Mouse (Mus musculus) limb, embryonic 14.5 days (tissue): ENCODE data around the gene Tnfrsf1a. TPM values are rescaled to one million over a fixed set of nuclear protein-coding genes. Genes with fewer than 3 reads are reported as not detected.

Experiments used
- ATAC-seq: fragments of 200-750 bp; cut with Nextera tagmentation; 2 replicates; pipeline ENCODE4 v1.8.0; 2017; ENCODE audit warnings: low read depth, moderate number of reproducible peaks, moderate TSS enrichment; ENCODE audit not compliant: low FRiP score
- DNase-seq: peaks from one replicate; pipeline ENCODE4 v3.0.0-alpha.2; 2015; ENCODE audit warnings: low spot score
- H3K27ac ChIP-seq: fragments of 300-500 bp; sonication (generic); replicated peaks from 2 replicates; pipeline ENCODE4 v1.5.1; 2014; ENCODE audit warnings: low read depth, mild to moderate bottlenecking, low read length, moderate library complexity, mixed read lengths
- H3K27me3 ChIP-seq: fragments of 300-500 bp; sonication (generic); 2 replicates; pipeline ENCODE4 v1.6.1; 2014; ENCODE audit warnings: low read length, mixed read lengths; ENCODE audit not compliant: control insufficient read depth, insufficient read depth
- H3K36me3 ChIP-seq: fragments of 300-500 bp; sonication (generic); 2 replicates; pipeline ENCODE4 v1.6.1; 2014; ENCODE audit warnings: mild to moderate bottlenecking, low read length, moderate library complexity, mixed read lengths; ENCODE audit not compliant: control insufficient read depth, insufficient read depth
- H3K4me1 ChIP-seq: fragments of 300-500 bp; sonication (generic); 2 replicates; pipeline ENCODE4 v1.6.1; 2014; ENCODE audit warnings: antibody characterized with exemption, low read length, mixed read lengths; ENCODE audit not compliant: control insufficient read depth, insufficient read depth
- H3K4me2 ChIP-seq: fragments of 300-500 bp; sonication (generic); replicated peaks from 2 replicates; pipeline ENCODE4 v1.6.1; 2014; ENCODE audit warnings: low read depth, mild to moderate bottlenecking, low read length, moderate library complexity; ENCODE audit not compliant: severe bottlenecking
- H3K4me3 ChIP-seq: fragments of 300-500 bp; sonication (generic); replicated peaks from 2 replicates; pipeline ENCODE4 v1.5.1; 2014; ENCODE audit warnings: low read length
- H3K9ac ChIP-seq: fragments of 300-500 bp; sonication (generic); 2 replicates; pipeline ENCODE4 v1.6.1; 2014; ENCODE audit warnings: mild to moderate bottlenecking, low read depth, low read length, moderate library complexity; ENCODE audit not compliant: severe bottlenecking
- H3K9me3 ChIP-seq: fragments of 300-500 bp; sonication (generic); 2 replicates; pipeline ENCODE4 v1.6.1; 2016; ENCODE audit warnings: low read length; ENCODE audit not compliant: control insufficient read depth
- POLR2A ChIP-seq: fragments of 200-500 bp; IDR thresholded peaks from 2 replicates; pipeline ENCODE4 v1.8.0; 2012; ENCODE audit warnings: inconsistent platforms, mild to moderate bottlenecking, moderate library complexity, borderline replicate concordance; ENCODE audit not compliant: insufficient read depth, insufficient read length; ENCODE audit errors: extremely low read depth
- WGBS: fragments of 180-500 bp; shearing (Covaris S2); extraction: QIAGEN DNeasy Blood & Tissue Kit; methylation state at CpG from one replicate; pipeline ENCODE4 v1.1.7; 2014; 5-methylcytosine and 5-hydroxymethylcytosine counted together
- polyA plus RNA-seq, 2 experiments: library from polyadenylated mRNA; depleted of rRNA in 1 of 2; stranded (reverse) in 1 of 2; unstranded in 1 of 2; fragments of >200 nt; fragmentation: Nextera tagmentation in 1 of 2; extraction: Ambion mirVana in 1 of 2; gene quantifications; 2 replicates each; pipeline versions ENCODE4 v1.2.1 to v1.2.3; 2012 to 2014

Tnfrsf1a gene
- polyA plus RNA-seq, 2 experiments: 85.6 to 88.8 TPM

- Histone ChIP-seq H3K9me3 (no peaks in the 10 kb centered on the region), H3K27me3 (no peaks in the 10 kb centered on the region), H3K4me2 (peak overlapping the region; percentile 84), H3K4me3 (peak overlapping the region; percentile 52), H3K9ac (peak overlapping the region; percentile 84), H3K27ac (peak overlapping the region; percentile 75), H3K4me1 (peaks cover 37% of the 10 kb centered on the region), H3K36me3 (peaks cover 21% of the 10 kb centered on the region; the same call in 1 of the 2 replicates)
- DNase-seq: no peak
- TF ChIP-seq POLR2A: no peak
- no peak for ATAC-seq
- 64% methylated on average over 22 of the region's 22 CpGs for WGBS
Measured at GRCm38 (mm10) chr6:125312581-125313355, 36.4 kb upstream of the Tnfrsf1a start.

GRCm38 (mm10) chr6:125313546-125314230 is 35.5 kb upstream of the Tnfrsf1a start, which contains the start of gene Ltbr:
Gene Ltbr, minus strand, starts transcription at chr6:125313885.
- peaks cover 18% of the 10 kb centered on the region; the same call in 1 of the 2 replicates for H3K36me3 ChIP-seq
- peak; percentile 75 for DNase-seq
- WGBS: 3% methylated on average over 29 of the region's 46 CpGs
- peak within 1 kb of the TSS; percentile 84 for H3K4me2 ChIP-seq
- H3K9ac ChIP-seq: peak within 1 kb of the TSS; percentile 84
- TF ChIP-seq POLR2A: no peak
- peaks cover 37% of the 10 kb centered on the region for H3K4me1 ChIP-seq
- H3K27ac ChIP-seq: peak within 1 kb of the TSS; percentile 75
- H3K27me3 ChIP-seq: no peaks in the 10 kb centered on the region
- H3K4me3 ChIP-seq: peak within 1 kb of the TSS; percentile 52
- no peaks in the 10 kb centered on the region for H3K9me3 ChIP-seq
- peak; percentile 82 for ATAC-seq

- Histone ChIP-seq H3K9ac (peak overlapping the region; percentile 84), H3K27ac (peak overlapping the region; percentile 75), H3K9me3 (no peaks in the 10 kb centered on the region), H3K4me2 (peak overlapping the region; percentile 84), H3K4me3 (peak overlapping the region; percentile 52), H3K27me3 (no peaks in the 10 kb centered on the region; the same call in 1 of the 2 replicates), H3K36me3 (peaks cover 15% of the 10 kb centered on the region; the same call in 1 of the 2 replicates), H3K4me1 (peaks cover 35% of the 10 kb centered on the region)
- ATAC-seq: peak; percentile 18; the same call in 1 of the 2 replicates
- no peak for DNase-seq
- TF ChIP-seq POLR2A: no peak
- WGBS: 46% methylated on average over 7 of the region's 7 CpGs
Measured at GRCm38 (mm10) chr6:125314231-125314563, 35.0 kb upstream of the Tnfrsf1a start.

GRCm38 (mm10) chr6:125314746-125315145 is 34.4 kb upstream of the Tnfrsf1a start:
- no peak for TF ChIP-seq POLR2A
- H3K36me3 ChIP-seq: peaks cover 10% of the 10 kb centered on the region; the same call in 1 of the 2 replicates
- DNase-seq (no peak), ATAC-seq (no peak)
- H3K4me1 ChIP-seq: peaks cover 32% of the 10 kb centered on the region
- H3K27ac ChIP-seq: no peak overlapping the region
- no peaks in the 10 kb centered on the region for H3K9me3 ChIP-seq
- H3K9ac ChIP-seq: no peak overlapping the region; the same call in 1 of the 2 replicates
- 51% methylated on average over 6 of the region's 6 CpGs for WGBS
- H3K4me2 ChIP-seq: no peak overlapping the region; the same call in 1 of the 2 replicates
- H3K4me3 ChIP-seq: no peak overlapping the region
- peaks cover 3% of the 10 kb centered on the region; the same call in 1 of the 2 replicates for H3K27me3 ChIP-seq

- WGBS: 64% methylated on average over 7 of the region's 7 CpGs
- H3K4me2 ChIP-seq: no peak overlapping the region
- H3K4me3 ChIP-seq: no peak overlapping the region
- ATAC-seq (no peak), DNase-seq (no peak)
- no peak overlapping the region for H3K9ac ChIP-seq
- H3K27ac ChIP-seq: no peak overlapping the region
- TF ChIP-seq POLR2A: no peak
- no peaks in the 10 kb centered on the region for H3K9me3 ChIP-seq
- H3K27me3 ChIP-seq: peaks cover 26% of the 10 kb centered on the region
- peaks cover 25% of the 10 kb centered on the region for H3K4me1 ChIP-seq
- peaks cover 3% of the 10 kb centered on the region; the same call in 1 of the 2 replicates for H3K36me3 ChIP-seq
Measured at GRCm38 (mm10) chr6:125317077-125317476, 32.1 kb upstream of the Tnfrsf1a start.
